Mouse (Mus musculus) stomach, embryonic 14.5 days (tissue): ENCODE results near the gene Gpr142. TPM values are rescaled to one million over a fixed set of nuclear protein-coding genes. Genes with fewer than 3 reads are reported as not detected.

Experiments used
- ATAC-seq: fragments of 200-750 bp; cut with Nextera tagmentation; 2 replicates; pipeline ENCODE4 v1.8.0; 2017; ENCODE audit warnings: low read depth, moderate TSS enrichment; ENCODE audit not compliant: insufficient number of reproducible peaks, insufficient read depth, low FRiP score
- H3K27ac ChIP-seq: fragments of 300-500 bp; sonication (generic); 2 replicates; pipeline ENCODE4 v1.5.1; 2014; ENCODE audit warnings: mild to moderate bottlenecking, low read length, moderate library complexity, mixed read lengths
- H3K27me3 ChIP-seq: fragments of 300-500 bp; sonication (generic); 2 replicates; pipeline ENCODE4 v1.6.1; 2014; ENCODE audit warnings: low read length, control low read depth, mixed read lengths; ENCODE audit not compliant: control insufficient read depth, insufficient read depth
- H3K36me3 ChIP-seq: fragments of 300-500 bp; sonication (generic); 2 replicates; pipeline ENCODE4 v1.6.1; 2014; ENCODE audit warnings: mild to moderate bottlenecking, control low read depth, low read length, moderate library complexity, mixed read lengths; ENCODE audit not compliant: control insufficient read depth, insufficient read depth
- H3K4me1 ChIP-seq: fragments of 300-500 bp; sonication (generic); 2 replicates; pipeline ENCODE4 v1.6.1; 2014; ENCODE audit warnings: low read length, control low read depth, mixed read lengths; ENCODE audit not compliant: control insufficient read depth, insufficient read depth
- H3K4me2 ChIP-seq: fragments of 300-500 bp; sonication (generic); replicated peaks from 2 replicates; pipeline ENCODE4 v1.6.1; 2014; ENCODE audit warnings: low read depth, low read length, control low read depth
- H3K4me3 ChIP-seq: fragments of 300-500 bp; sonication (generic); 2 replicates; pipeline ENCODE4 v1.5.1; 2014; ENCODE audit warnings: low read depth, low read length, control low read depth
- H3K9ac ChIP-seq: fragments of 300-500 bp; sonication (generic); replicated peaks from 2 replicates; pipeline ENCODE4 v1.6.1; 2014; ENCODE audit warnings: low read depth, mild to moderate bottlenecking, control low read depth, low read length, moderate library complexity, mixed read lengths
- H3K9me3 ChIP-seq: fragments of 300-500 bp; sonication (generic); 2 replicates; pipeline ENCODE4 v1.6.1; 2016; ENCODE audit warnings: low read depth, low read length, control low read depth; ENCODE audit not compliant: control insufficient read depth
- WGBS: fragments of 180-500 bp; shearing (Covaris S2); extraction: QIAGEN DNeasy Blood & Tissue Kit; methylation state at CpG from one replicate; pipeline ENCODE4 v1.1.7; 2014; 5-methylcytosine and 5-hydroxymethylcytosine counted together
- polyA plus RNA-seq: library from polyadenylated mRNA; unstranded; fragments of >200 nt; fragmentation: Nextera tagmentation; extraction: Ambion mirVana; gene quantifications from 2 replicates; pipeline ENCODE4 v1.2.1, GENCODE M21; 2014

The Gpr142 gene
- polyA plus RNA-seq, 1 experiment from 2014 or later = 0.23 TPM

DNA sequence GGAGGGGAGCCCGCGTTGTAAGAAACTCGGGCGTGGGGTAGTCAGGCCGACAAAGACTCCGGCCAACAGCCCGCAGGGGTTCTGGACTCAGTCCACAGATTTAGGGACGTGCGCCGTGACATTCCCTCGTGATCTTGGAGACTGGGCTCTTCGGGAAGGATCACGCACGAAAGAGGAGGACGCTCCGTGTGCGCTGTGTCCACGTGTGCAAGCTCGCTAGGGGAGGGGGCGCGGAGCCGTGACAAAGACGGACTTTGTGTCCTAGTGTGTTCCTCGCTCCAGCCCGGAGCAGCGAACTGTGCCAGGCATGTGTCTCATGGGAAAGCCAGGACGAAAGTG lies 52.5 kb downstream of the Gpr142 start:
- Histone ChIP-seq H3K27me3 (no peaks in the 10 kb centered on the region), H3K36me3 (no peaks in the 10 kb centered on the region), H3K4me3 (peak overlapping the region; percentile 74), H3K27ac (peak overlapping the region; percentile 93), H3K4me2 (peak overlapping the region; percentile 97), H3K9ac (peak overlapping the region; percentile 78), H3K9me3 (no peaks in the 10 kb centered on the region), H3K4me1 (peaks cover 23% of the 10 kb centered on the region; the same call in 1 of the 2 replicates)
- peak; percentile 2; the same call in 1 of the 2 replicates for ATAC-seq
- under 1% methylated on average over 27 of the region's 27 CpGs for WGBS

GRCm38 (mm10) chr11:114851608-114852310 lies 53.0 kb downstream of the Gpr142 start:
- Histone ChIP-seq H3K9ac (peak overlapping the region; percentile 78), H3K9me3 (no peaks in the 10 kb centered on the region), H3K27me3 (no peaks in the 10 kb centered on the region), H3K36me3 (no peaks in the 10 kb centered on the region), H3K27ac (peak overlapping the region; percentile 93), H3K4me1 (peaks cover 23% of the 10 kb centered on the region; the same call in 1 of the 2 replicates), H3K4me3 (peak overlapping the region; percentile 74), H3K4me2 (peak overlapping the region; percentile 97)
- ATAC-seq = peak; percentile 76
- under 1% methylated on average over 64 of the region's 65 CpGs for WGBS

GRCm38 (mm10) chr11:114852311-114853173 lies 53.8 kb downstream of the Gpr142 start:
- Histone ChIP-seq H3K9me3 (no peaks in the 10 kb centered on the region), H3K4me3 (peak overlapping the region; percentile 74), H3K4me1 (peaks cover 23% of the 10 kb centered on the region; the same call in 1 of the 2 replicates), H3K36me3 (no peaks in the 10 kb centered on the region), H3K4me2 (peak overlapping the region; percentile 97), H3K27ac (peak overlapping the region; percentile 93), H3K9ac (peak overlapping the region; percentile 78), H3K27me3 (no peaks in the 10 kb centered on the region)
- peak; percentile 8; the same call in 1 of the 2 replicates for ATAC-seq
- WGBS = under 1% methylated on average over 40 of the region's 40 CpGs

DNA sequence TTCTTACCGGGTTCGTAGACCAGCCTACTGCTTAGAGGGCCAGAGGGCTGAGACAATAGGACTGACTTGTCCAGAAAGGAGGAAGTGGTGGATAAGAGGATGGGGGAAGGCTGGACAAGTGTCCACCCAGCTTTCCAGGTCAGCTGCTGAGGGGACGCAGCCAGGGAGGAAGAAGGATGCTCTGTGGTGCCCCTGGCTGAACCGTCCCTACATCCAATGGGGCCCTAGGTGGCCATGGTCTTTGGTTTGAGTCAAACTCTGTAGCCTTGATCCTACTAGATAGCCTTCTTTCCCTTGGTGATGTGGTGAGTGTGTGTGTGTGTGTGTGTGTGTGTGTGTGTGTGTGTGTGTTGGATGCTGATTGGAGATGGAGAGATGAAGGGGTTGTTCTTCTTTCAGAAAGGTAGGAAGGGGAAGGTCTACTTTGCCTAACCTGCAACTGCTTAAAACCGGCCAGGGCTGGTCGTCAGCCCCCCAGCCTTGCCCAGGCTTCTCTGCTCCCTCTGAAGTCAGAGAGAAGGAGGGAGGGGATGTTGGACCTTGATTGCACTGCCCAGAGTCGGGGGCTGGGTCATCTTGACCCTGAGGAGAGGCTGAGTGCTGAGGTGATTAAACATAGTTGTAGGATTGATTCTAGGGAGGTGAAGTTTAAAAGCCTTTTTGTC lies 54.6 kb downstream of the Gpr142 start:
- H3K9ac ChIP-seq = peak overlapping the region; percentile 78; the same call in 1 of the 2 replicates
- H3K27ac ChIP-seq = peak overlapping the region; percentile 93; the same call in 1 of the 2 replicates
- peaks cover 23% of the 10 kb centered on the region; the same call in 1 of the 2 replicates for H3K4me1 ChIP-seq
- peak overlapping the region; percentile 74 for H3K4me3 ChIP-seq
- no peaks in the 10 kb centered on the region for H3K27me3 ChIP-seq
- H3K9me3 ChIP-seq = no peaks in the 10 kb centered on the region
- H3K4me2 ChIP-seq = peak overlapping the region; percentile 97
- WGBS = 14% methylated on average over 7 of the region's 7 CpGs
- H3K36me3 ChIP-seq = no peaks in the 10 kb centered on the region
- ATAC-seq = no peak

GRCm38 (mm10) chr11:114854581-114854980 lies 55.9 kb downstream of the Gpr142 start:
- no peak for ATAC-seq
- no peaks in the 10 kb centered on the region for H3K27me3 ChIP-seq
- no peak overlapping the region for H3K4me3 ChIP-seq
- no peak overlapping the region for H3K27ac ChIP-seq
- H3K9ac ChIP-seq = no peak overlapping the region
- 62% methylated on average over 6 of the region's 6 CpGs for WGBS
- H3K36me3 ChIP-seq = no peaks in the 10 kb centered on the region
- H3K9me3 ChIP-seq = no peaks in the 10 kb centered on the region
- H3K4me1 ChIP-seq = peaks cover 21% of the 10 kb centered on the region; the same call in 1 of the 2 replicates
- H3K4me2 ChIP-seq = no peak overlapping the region

DNA sequence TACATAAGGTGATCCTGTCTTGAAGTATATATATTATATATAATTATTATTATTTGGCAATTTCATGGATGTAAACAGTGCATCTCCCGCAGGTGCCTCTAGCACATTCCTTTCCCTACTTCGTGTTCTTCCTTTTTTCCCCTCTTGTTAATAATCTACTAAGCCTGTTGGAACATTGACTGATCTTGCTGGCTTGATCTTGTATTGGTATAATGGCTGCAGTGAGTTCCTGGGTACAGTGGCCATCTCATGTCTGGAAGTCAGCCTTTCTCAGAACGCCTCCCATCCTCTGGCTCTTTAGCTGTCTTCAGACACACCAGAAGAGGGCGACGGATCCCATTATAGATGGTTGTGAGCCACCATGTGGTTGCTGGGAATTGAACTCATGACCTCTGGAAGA lies 57.4 kb downstream of the Gpr142 start:
- WGBS = 83% methylated on average over 5 of the region's 5 CpGs
- Histone ChIP-seq H3K4me1 (0 out of 2 replicates have a peak, but pooled peaks cover 11% of the 10 kb centered on the region), H3K27ac (no peak overlapping the region), H3K9ac (no peak overlapping the region), H3K9me3 (no peaks in the 10 kb centered on the region), H3K4me2 (no peak overlapping the region), H3K27me3 (no peaks in the 10 kb centered on the region), H3K36me3 (no peaks in the 10 kb centered on the region), H3K4me3 (no peak overlapping the region)
- ATAC-seq = no peak

Other genes with a start within 250 kb of the Gpr142 start
- 974 and 1,057 TPM in 2 replicates for gene Rpl38, start 130.4 kb upstream of the Gpr142 start, polyA plus RNA-seq
- gene Ttyh2, start 123.5 kb upstream of the Gpr142 start, polyA plus RNA-seq = 12.5 and 13.8 TPM in 2 replicates
- gene Dnaic2, start 71.5 kb upstream of the Gpr142 start, polyA plus RNA-seq = 0.25 and 0.38 TPM in 2 replicates
- gene Kif19a, start 33.5 kb upstream of the Gpr142 start, polyA plus RNA-seq = 0.51 and 0.81 TPM in 2 replicates
- 0.98 and 1.6 TPM in 2 replicates for gene Btbd17, start 3.0 kb upstream of the Gpr142 start, polyA plus RNA-seq
- gene Gprc5c, start 52.2 kb downstream of the Gpr142 start, polyA plus RNA-seq = 23.5 and 27.2 TPM in 2 replicates
- 0.90 and 1.1 TPM in 2 replicates for gene Cd300a, start 91.1 kb downstream of the Gpr142 start, polyA plus RNA-seq
- 0.12 and 0.21 TPM in 2 replicates for gene Cd300lb, start 135.5 kb downstream of the Gpr142 start, polyA plus RNA-seq
- not detected in 2 replicates for gene Cd300c, start 170.2 kb downstream of the Gpr142 start, polyA plus RNA-seq
- 0.24 and 0.33 TPM in 2 replicates for gene Cd300ld, start 191.0 kb downstream of the Gpr142 start, polyA plus RNA-seq
- gene Cd300c2, start 203.0 kb downstream of the Gpr142 start, polyA plus RNA-seq = 1.8 and 2.9 TPM in 2 replicates
- gene Cd300ld2, start 217.3 kb downstream of the Gpr142 start, polyA plus RNA-seq = not detected in 2 replicates
- not detected in 2 replicates for gene Cd300ld4, start 228.1 kb downstream of the Gpr142 start, polyA plus RNA-seq
- not detected in 2 replicates for gene Cd300ld5, start 238.8 kb downstream of the Gpr142 start, polyA plus RNA-seq
- gene Cd300ld3, start 249.5 kb downstream of the Gpr142 start, polyA plus RNA-seq = not detected in 2 replicates